Mouse (Mus musculus) embryonic facial prominence, embryonic 13.5 days (tissue): ENCODE results near the gene Bcl11b. TPM values are rescaled to one million over a fixed set of nuclear protein-coding genes. Genes with fewer than 3 reads are reported as not detected.
A peak's percentile ranks its signal among the peaks of the same experiment; 100 is the strongest.

Source experiments
- ATAC-seq: fragments of 200-750 bp; cut with Nextera tagmentation; 2 replicates; pipeline ENCODE4 v1.8.0; 2017; ENCODE audit warnings: low read depth; ENCODE audit not compliant: insufficient number of reproducible peaks, insufficient read depth, low FRiP score, low TSS enrichment
- H3K27ac ChIP-seq: fragments of 300-500 bp; sonication (generic); 2 replicates; pipeline ENCODE4 v1.5.1; 2015; ENCODE audit warnings: moderate library complexity, mild to moderate bottlenecking, inconsistent platforms
- H3K27me3 ChIP-seq: fragments of 300-500 bp; sonication (generic); 2 replicates; pipeline ENCODE4 v1.6.1; 2015; ENCODE audit warnings: mild to moderate bottlenecking, inconsistent platforms
- H3K36me3 ChIP-seq: fragments of 300-500 bp; sonication (generic); 2 replicates; pipeline ENCODE4 v1.6.1; 2015; ENCODE audit warnings: mild to moderate bottlenecking, inconsistent platforms
- H3K4me1 ChIP-seq: fragments of 300-500 bp; sonication (generic); 2 replicates; pipeline ENCODE4 v1.6.1; 2015; ENCODE audit warnings: inconsistent platforms
- H3K4me2 ChIP-seq: fragments of 300-500 bp; sonication (generic); 2 replicates; pipeline ENCODE4 v1.6.1; 2015; ENCODE audit warnings: moderate library complexity, mild to moderate bottlenecking, inconsistent platforms
- H3K4me3 ChIP-seq: fragments of 300-500 bp; sonication (generic); 2 replicates; pipeline ENCODE4 v1.5.1; 2015; ENCODE audit warnings: mild to moderate bottlenecking, inconsistent platforms
- H3K9ac ChIP-seq: fragments of 300-500 bp; sonication (generic); 2 replicates; pipeline ENCODE4 v1.6.1; 2015; ENCODE audit warnings: mild to moderate bottlenecking, inconsistent platforms
- H3K9me3 ChIP-seq: fragments of 300-500 bp; sonication (generic); 2 replicates; pipeline ENCODE4 v1.6.1; 2016; ENCODE audit warnings: inconsistent platforms
- WGBS: fragments of 180-500 bp; shearing (Covaris S2); methylation state at CpG from one replicate; pipeline ENCODE4 v1.1.7; 2015; ENCODE audit warnings: mixed read lengths; 5-methylcytosine and 5-hydroxymethylcytosine counted together
- polyA plus RNA-seq: library from polyadenylated mRNA; unstranded; fragments of >200 nt; fragmentation: Nextera tagmentation; extraction: Ambion mirVana; gene quantifications from 2 replicates; pipeline ENCODE4 v1.2.1, GENCODE M21; 2015

The Bcl11b gene
- polyA plus RNA-seq, 1 experiment from 2014 or later, result 40.6 TPM

GRCm38 (mm10) chr12:107931476-107931875, 71.9 kb downstream of the Bcl11b start:
- Histone ChIP-seq H3K4me2 (peak overlapping the region; percentile 33), H3K27ac (peak overlapping the region; percentile 74), H3K27me3 (no peaks in the 10 kb centered on the region), H3K9me3 (no peaks in the 10 kb centered on the region), H3K4me1 (peaks cover 98% of the 10 kb centered on the region), H3K9ac (no peak overlapping the region), H3K4me3 (no peak overlapping the region), H3K36me3 (no peaks in the 10 kb centered on the region)
- 48% methylated on average over 5 of the region's 5 CpGs for WGBS
- no peak for ATAC-seq

- Histone ChIP-seq H3K4me1 (peaks cover 97% of the 10 kb centered on the region), H3K36me3 (no peaks in the 10 kb centered on the region), H3K4me3 (no peak overlapping the region), H3K27ac (peak overlapping the region; percentile 74), H3K9ac (no peak overlapping the region; the same call in 1 of the 2 replicates), H3K9me3 (no peaks in the 10 kb centered on the region), H3K4me2 (peak overlapping the region; percentile 33), H3K27me3 (no peaks in the 10 kb centered on the region)
- WGBS, result 36% methylated on average over 28 of the region's 28 CpGs
- ATAC-seq, result no peak
Observed at GRCm38 (mm10) chr12:107930611-107931350, 72.6 kb downstream of the Bcl11b start.

GRCm38 (mm10) chr12:107928905-107929304, 74.5 kb downstream of the Bcl11b start:
- H3K27ac ChIP-seq, result peak overlapping the region; percentile 51; the same call in 1 of the 2 replicates
- H3K4me2 ChIP-seq, result peak overlapping the region; percentile 35
- H3K27me3 ChIP-seq, result no peaks in the 10 kb centered on the region
- H3K4me3 ChIP-seq, result no peak overlapping the region
- 63% methylated on average over 7 of the region's 7 CpGs for WGBS
- ATAC-seq, result no peak
- no peaks in the 10 kb centered on the region for H3K36me3 ChIP-seq
- H3K4me1 ChIP-seq, result peaks cover 95% of the 10 kb centered on the region
- no peak overlapping the region for H3K9ac ChIP-seq
- no peaks in the 10 kb centered on the region for H3K9me3 ChIP-seq

GRCm38 (mm10) chr12:107928464-107928901, 74.9 kb downstream of the Bcl11b start:
- ATAC-seq, result no peak
- Histone ChIP-seq H3K27me3 (no peaks in the 10 kb centered on the region), H3K27ac (peak overlapping the region; percentile 51; the same call in 1 of the 2 replicates), H3K9me3 (no peaks in the 10 kb centered on the region), H3K9ac (no peak overlapping the region), H3K4me3 (no peak overlapping the region), H3K4me1 (peaks cover 95% of the 10 kb centered on the region), H3K4me2 (peak overlapping the region; percentile 35), H3K36me3 (no peaks in the 10 kb centered on the region)
- 50% methylated on average over 15 of the region's 15 CpGs for WGBS

- H3K4me1 ChIP-seq, result peaks cover 95% of the 10 kb centered on the region
- H3K9ac ChIP-seq, result peak overlapping the region; percentile 28; the same call in 1 of the 2 replicates
- peak overlapping the region; percentile 51; the same call in 1 of the 2 replicates for H3K27ac ChIP-seq
- no peak overlapping the region for H3K4me3 ChIP-seq
- 35% methylated on average over 10 of the region's 10 CpGs for WGBS
- peak overlapping the region; percentile 35 for H3K4me2 ChIP-seq
- no peaks in the 10 kb centered on the region for H3K27me3 ChIP-seq
- no peak for ATAC-seq
- no peaks in the 10 kb centered on the region for H3K9me3 ChIP-seq
- H3K36me3 ChIP-seq, result no peaks in the 10 kb centered on the region
Observed at GRCm38 (mm10) chr12:107927961-107928431, 75.4 kb downstream of the Bcl11b start.

- Histone ChIP-seq H3K4me1 (peaks cover 93% of the 10 kb centered on the region), H3K9ac (no peak overlapping the region), H3K4me3 (no peak overlapping the region), H3K4me2 (no peak overlapping the region), H3K36me3 (no peaks in the 10 kb centered on the region), H3K27ac (no peak overlapping the region), H3K27me3 (no peaks in the 10 kb centered on the region), H3K9me3 (no peaks in the 10 kb centered on the region)
- WGBS, result 86% methylated on average over 22 of the region's 22 CpGs
- no peak for ATAC-seq
Observed at GRCm38 (mm10) chr12:107926074-107926855, 77.1 kb downstream of the Bcl11b start.

GRCm38 (mm10) chr12:107924696-107925095, 78.7 kb downstream of the Bcl11b start:
- ATAC-seq, result no peak
- no peak overlapping the region for H3K4me3 ChIP-seq
- no peak overlapping the region for H3K4me2 ChIP-seq
- H3K27ac ChIP-seq, result no peak overlapping the region
- H3K36me3 ChIP-seq, result no peaks in the 10 kb centered on the region
- H3K9ac ChIP-seq, result no peak overlapping the region
- 83% methylated on average over 4 of the region's 4 CpGs for WGBS
- peaks cover 91% of the 10 kb centered on the region for H3K4me1 ChIP-seq
- no peaks in the 10 kb centered on the region for H3K9me3 ChIP-seq
- H3K27me3 ChIP-seq, result no peaks in the 10 kb centered on the region

GRCm38 (mm10) chr12:107923963-107924362, 79.4 kb downstream of the Bcl11b start:
- Histone ChIP-seq H3K4me1 (peaks cover 89% of the 10 kb centered on the region), H3K4me3 (no peak overlapping the region), H3K9me3 (no peaks in the 10 kb centered on the region), H3K27ac (no peak overlapping the region), H3K36me3 (0 out of 2 replicates have a peak, but pooled peaks cover 3% of the 10 kb centered on the region), H3K9ac (no peak overlapping the region), H3K27me3 (no peaks in the 10 kb centered on the region), H3K4me2 (no peak overlapping the region)
- no peak for ATAC-seq
- 67% methylated on average over 3 of the region's 3 CpGs for WGBS

GRCm38 (mm10) chr12:107922180-107922579, 81.2 kb downstream of the Bcl11b start:
- no peak for ATAC-seq
- Histone ChIP-seq H3K27ac (no peak overlapping the region), H3K4me1 (peaks cover 78% of the 10 kb centered on the region), H3K9ac (no peak overlapping the region), H3K4me3 (no peak overlapping the region), H3K27me3 (no peaks in the 10 kb centered on the region), H3K4me2 (no peak overlapping the region), H3K36me3 (peaks cover 17% of the 10 kb centered on the region), H3K9me3 (peaks cover 2% of the 10 kb centered on the region; the same call in 1 of the 2 replicates)
- 89% methylated on average over 7 of the region's 7 CpGs for WGBS

- H3K4me3 ChIP-seq, result no peak overlapping the region
- H3K4me2 ChIP-seq, result no peak overlapping the region
- ATAC-seq, result no peak
- WGBS, result 75% methylated on average over 7 of the region's 7 CpGs
- H3K4me1 ChIP-seq, result peaks cover 72% of the 10 kb centered on the region
- H3K27ac ChIP-seq, result peak overlapping the region; percentile 44; the same call in 1 of the 2 replicates
- no peaks in the 10 kb centered on the region for H3K27me3 ChIP-seq
- H3K9me3 ChIP-seq, result peaks cover 8% of the 10 kb centered on the region
- no peak overlapping the region for H3K9ac ChIP-seq
- H3K36me3 ChIP-seq, result peaks cover 24% of the 10 kb centered on the region
Observed at GRCm38 (mm10) chr12:107921566-107921965, 81.8 kb downstream of the Bcl11b start.

GRCm38 (mm10) chr12:107921154-107921553, 82.2 kb downstream of the Bcl11b start:
- Histone ChIP-seq H3K4me3 (no peak overlapping the region), H3K4me2 (no peak overlapping the region), H3K27ac (peak overlapping the region; percentile 44; the same call in 1 of the 2 replicates), H3K4me1 (peaks cover 68% of the 10 kb centered on the region), H3K27me3 (no peaks in the 10 kb centered on the region), H3K9me3 (peaks cover 12% of the 10 kb centered on the region), H3K36me3 (peaks cover 28% of the 10 kb centered on the region), H3K9ac (no peak overlapping the region)
- no peak for ATAC-seq
- WGBS, result 54% methylated on average over 6 of the region's 6 CpGs
